In genomic region chr3:62159031-62159430, GRCm38 (mm10) we compare ENCODE assay signal across 8 mouse cellular contexts.
DNase-seq lines count a peak whose midpoint lies in the region; ATAC-seq and TF ChIP-seq lines count a peak whose summit lies in the region.

No protein-coding gene starts in this region.

- TF ChIP-seq EP300 in liver, embryonic 14.5 days (IDR thresholded peaks at IDR 0.05; ENCODE audit: low read depth) = no peak

- H3K27ac ChIP-seq in liver, embryonic 14.5 days = no peak overlapping the region
- no peak overlapping the region for H3K27ac ChIP-seq in neural tube, embryonic 11.5 days (ENCODE audit: low read depth, low read length)

- WGBS in liver, embryonic 14.5 days (ENCODE audit: insufficient replicate concordance) = 44% methylated on average over 21 of the region's 22 CpGs
- WGBS in neural tube, embryonic 11.5 days = 60% methylated on average over 22 of the region's 22 CpGs

- peaks cover 16% of the 10 kb centered on the region for H3K9me3 ChIP-seq in G1E (replicated peaks)
- H3K9me3 ChIP-seq in liver, embryonic 14.5 days (ENCODE audit: control insufficient read depth, low read length) = peaks cover 8% of the 10 kb centered on the region
- peaks cover 6% of the 10 kb centered on the region; the same call in 1 of the 2 replicates for H3K9me3 ChIP-seq in neural tube, embryonic 11.5 days (ENCODE audit: control insufficient read depth, low read length)

- no peaks in the 10 kb centered on the region for H3K36me3 ChIP-seq in G1E (replicated peaks)
- no peaks in the 10 kb centered on the region for H3K36me3 ChIP-seq in liver, embryonic 14.5 days (replicated peaks; ENCODE audit: control insufficient read depth, insufficient read depth, low read depth)
- no peaks in the 10 kb centered on the region for H3K36me3 ChIP-seq in neural tube, embryonic 11.5 days (ENCODE audit: control insufficient read depth, insufficient read depth, low read length)

- peak; percentile 78 for DNase-seq in 3T3-L1 (ENCODE audit: low read depth, low spot score)
- DNase-seq in G1E (ENCODE audit: low spot score) = peak; percentile 2
- DNase-seq in cerebellum, adult 9-11 months = peak; percentile 13
- peak; percentile 82 for DNase-seq in gastrocnemius, postnatal 10 days
- DNase-seq in liver, embryonic 14.5 days (ENCODE audit: low read depth in 3 of 3, low spot score in 3 of 3) = peak; percentile 50 to 64 (median 54)
- DNase-seq in neural tube, embryonic 11.5 days (ENCODE audit: low spot score) = peak; percentile 74
- peak; percentile 24 to 93 for DNase-seq in urinary bladder, postnatal 4 days (ENCODE audit: low spot score in 2 of 2)

- peak overlapping the region; percentile 33; the same call in 1 of the 2 replicates for H3K4me3 ChIP-seq in G1E (ENCODE audit: low read depth, low read length)
- H3K4me3 ChIP-seq in liver, embryonic 14.5 days (ENCODE audit: insufficient read depth in 1 of 2, low read depth in 2 of 2, low read length in 2 of 2) = no peak overlapping the region
- no peak overlapping the region for H3K4me3 ChIP-seq in neural tube, embryonic 11.5 days (ENCODE audit: low read depth, low read length)

- H3K27me3 ChIP-seq in G1E (ENCODE audit: insufficient read depth, low read length) = no peaks in the 10 kb centered on the region
- no peaks in the 10 kb centered on the region for H3K27me3 ChIP-seq in liver, embryonic 14.5 days (ENCODE audit: control insufficient read depth, insufficient read depth, low read length)
- no peaks in the 10 kb centered on the region for H3K27me3 ChIP-seq in neural tube, embryonic 11.5 days (ENCODE audit: control insufficient read depth, insufficient read depth, low read length)

- ATAC-seq in G1E (ENCODE audit: extremely low read depth, insufficient number of reproducible peaks, low FRiP score, poor library complexity, severe bottlenecking) = peak; percentile 96
- peak; percentile 85 for ATAC-seq in inflammation-experienced regulatory T-cells, adult 6 months
- peak; percentile 100 for ATAC-seq in liver, embryonic 14.5 days (ENCODE audit: insufficient read depth)
- ATAC-seq in neural tube, embryonic 11.5 days (ENCODE audit: insufficient read depth, low FRiP score, low TSS enrichment) = peak; percentile 97

- H3K4me2 ChIP-seq in liver, embryonic 14.5 days (ENCODE audit: low read depth) = no peak overlapping the region
- no peak overlapping the region for H3K4me2 ChIP-seq in neural tube, embryonic 11.5 days (ENCODE audit: low read depth)

- TF ChIP-seq CTCF in G1E (IDR thresholded peaks at IDR 0.05; ENCODE audit: low read depth, low read length) = no peak
- TF ChIP-seq CTCF in liver, embryonic 14.5 days (IDR thresholded peaks at IDR 0.05; ENCODE audit: low read depth) = no peak

- H3K9ac ChIP-seq in liver, embryonic 14.5 days (replicated peaks) = no peak overlapping the region
- H3K9ac ChIP-seq in neural tube, embryonic 11.5 days (ENCODE audit: low read length) = no peak overlapping the region

- H3K4me1 ChIP-seq in G1E (ENCODE audit: insufficient read depth, low read depth, low read length) = no peaks in the 10 kb centered on the region
- H3K4me1 ChIP-seq in liver, embryonic 14.5 days (replicated peaks; ENCODE audit: control insufficient read depth in 2 of 2, insufficient read depth in 2 of 2, low read length in 1 of 2) = no peaks in the 10 kb centered on the region
- H3K4me1 ChIP-seq in neural tube, embryonic 11.5 days (ENCODE audit: control insufficient read depth, insufficient read depth, low read length) = no peaks in the 10 kb centered on the region

Comparison
In these comparisons a context has a peak if more than half of its experiments do, and no peak if none do; other contexts are left out.
1. DNase-seq: peak in every context shown above with its lines; median percentile 82 in gastrocnemius, postnatal 10 days; 78 in 3T3-L1; 74 in neural tube, embryonic 11.5 days; 58 in urinary bladder, postnatal 4 days; 54 in liver, embryonic 14.5 days; 13 in cerebellum, adult 9-11 months; 2 in G1E.